Mouse (Mus musculus) brain, embryonic 14.5 days (tissue): ENCODE data around the gene Crhr1.

Experiments
- CTCF ChIP-seq: fragments of 200-500 bp; IDR thresholded peaks from 2 replicates; pipeline ENCODE4 v1.5.1; 2012; ENCODE audit warnings: inconsistent platforms, mild to moderate bottlenecking, moderate library complexity, borderline replicate concordance; ENCODE audit not compliant: insufficient read depth, insufficient read length; ENCODE audit errors: extremely low read depth
- POLR2A ChIP-seq: fragments of 200-500 bp; IDR thresholded peaks from 2 replicates; pipeline ENCODE4 v1.6.1; 2012; ENCODE audit warnings: mild to moderate bottlenecking, inconsistent platforms, borderline replicate concordance; ENCODE audit not compliant: poor library complexity, insufficient read depth, insufficient read length, severe bottlenecking; ENCODE audit errors: extremely low read depth

DNA sequence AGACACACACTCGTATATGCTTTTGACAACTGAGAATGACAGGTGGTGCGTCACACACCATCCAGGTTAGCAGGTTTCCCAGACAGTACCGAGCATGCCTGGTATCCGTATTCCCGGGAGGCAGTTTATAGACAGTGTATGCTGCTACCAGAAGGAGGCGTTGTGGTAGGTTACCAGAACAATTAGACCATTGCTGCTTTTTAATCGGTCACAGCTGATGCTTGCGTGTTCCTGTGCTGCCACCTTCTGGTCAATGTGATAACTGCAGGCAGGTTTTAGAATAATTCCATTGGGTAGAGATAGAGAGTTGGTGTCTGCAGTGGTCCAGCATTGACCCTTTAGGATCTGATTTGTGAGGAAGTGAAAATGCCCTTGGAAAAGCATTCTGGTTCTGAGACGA lies 63.1 kb downstream of the Crhr1 start:
- TF ChIP-seq POLR2A (no peak), CTCF (peak; percentile 95)
